Mouse (Mus musculus): ENCODE results near the gene She. TPM values are rescaled to one million over a fixed set of nuclear protein-coding genes. Genes with fewer than 3 reads are reported as not detected.

The She gene
- total RNA-seq, 2 experiments from 2014 or later = 3.1 to 3.7 TPM

GRCm38 (mm10) chr3:89800774-89801506 is 30.2 kb upstream of the She start:
- Histone ChIP-seq H3K27ac (no peak overlapping the region), H3K4me3 (no peak overlapping the region)
- DNase-seq (ENCODE audit: extremely low spot score in 1 of 2, low spot score in 2 of 2) = no peak
- intact Hi-C loops (cut with DNase I) = no loop called here
- no peak for TF ChIP-seq CTCF (IDR thresholded peaks at IDR 0.05)

- no peak overlapping the region for H3K4me3 ChIP-seq
- no peak for DNase-seq (ENCODE audit: extremely low spot score in 1 of 2, low spot score in 2 of 2)
- no peak overlapping the region for H3K27ac ChIP-seq
- intact Hi-C loops (cut with DNase I) = no loop called here
- TF ChIP-seq CTCF (IDR thresholded peaks at IDR 0.05) = no peak
Observed at GRCm38 (mm10) chr3:89801507-89801847, 29.7 kb upstream of the She start.

GRCm38 (mm10) chr3:89802876-89803275 is 28.3 kb upstream of the She start:
- TF ChIP-seq CTCF (IDR thresholded peaks at IDR 0.05) = no peak
- intact Hi-C loops (cut with DNase I) = no loop called here
- DNase-seq (ENCODE audit: extremely low spot score in 1 of 2, low spot score in 2 of 2) = no peak
- H3K27ac ChIP-seq = no peak overlapping the region
- H3K4me3 ChIP-seq = no peak overlapping the region

- DNase-seq (ENCODE audit: extremely low spot score in 1 of 2, low spot score in 2 of 2) = no peak
Observed at GRCm38 (mm10) chr3:89805179-89805578, 26.0 kb upstream of the She start.

GRCm38 (mm10) chr3:89806751-89807150 is 24.4 kb upstream of the She start:
- DNase-seq (ENCODE audit: extremely low spot score in 1 of 2, low spot score in 2 of 2) = no peak
- no peak overlapping the region for H3K4me3 ChIP-seq
- TF ChIP-seq CTCF (IDR thresholded peaks at IDR 0.05) = peak; percentile 10
- intact Hi-C loops (cut with DNase I) = no loop called here
- no peak overlapping the region for H3K27ac ChIP-seq

More at GRCm38 (mm10) chr3:89805179-89805578, 26.0 kb upstream of the She start:
- no peak overlapping the region for H3K4me3 ChIP-seq
- no peak for TF ChIP-seq CTCF (IDR thresholded peaks at IDR 0.05)
- intact Hi-C loops (cut with DNase I) = no loop called here
- H3K27ac ChIP-seq = no peak overlapping the region

GRCm38 (mm10) chr3:89807171-89807570 is 24.0 kb upstream of the She start:
- H3K27ac ChIP-seq = no peak overlapping the region
- no peak overlapping the region for H3K4me3 ChIP-seq
- intact Hi-C loops (cut with DNase I) = no loop called here
- no peak for TF ChIP-seq CTCF (IDR thresholded peaks at IDR 0.05)
- DNase-seq (ENCODE audit: extremely low spot score in 1 of 2, low spot score in 2 of 2) = no peak

- H3K27ac ChIP-seq = no peak overlapping the region
- TF ChIP-seq CTCF (IDR thresholded peaks at IDR 0.05) = no peak
- no peak for DNase-seq (ENCODE audit: extremely low spot score in 1 of 2, low spot score in 2 of 2)
- no peak overlapping the region for H3K4me3 ChIP-seq
- intact Hi-C loops (cut with DNase I) = no loop called here
Observed at GRCm38 (mm10) chr3:89807881-89808280, 23.3 kb upstream of the She start.

- Histone ChIP-seq H3K4me3 (no peak overlapping the region), H3K27ac (no peak overlapping the region)
- no peak for TF ChIP-seq CTCF (IDR thresholded peaks at IDR 0.05)
- DNase-seq (ENCODE audit: extremely low spot score in 1 of 2, low spot score in 2 of 2) = no peak
- intact Hi-C loops (cut with DNase I) = no loop called here
Observed at GRCm38 (mm10) chr3:89808638-89809037, 22.5 kb upstream of the She start.

- DNase-seq (ENCODE audit: extremely low spot score in 1 of 2, low spot score in 2 of 2) = no peak
- intact Hi-C loops (cut with DNase I) = no loop called here
- TF ChIP-seq CTCF (IDR thresholded peaks at IDR 0.05) = peak; percentile 49
- Histone ChIP-seq H3K27ac (no peak overlapping the region), H3K4me3 (no peak overlapping the region)
Observed at GRCm38 (mm10) chr3:89810841-89811240, 20.3 kb upstream of the She start.

GRCm38 (mm10) chr3:89812166-89812565 is 19.0 kb upstream of the She start:
- TF ChIP-seq CTCF (IDR thresholded peaks at IDR 0.05) = no peak
- no peak overlapping the region for H3K27ac ChIP-seq
- no peak overlapping the region for H3K4me3 ChIP-seq
- no peak for DNase-seq (ENCODE audit: extremely low spot score in 1 of 2, low spot score in 2 of 2)
- intact Hi-C loops (cut with DNase I) = no loop called here

GRCm38 (mm10) chr3:89814051-89814450 is 17.1 kb upstream of the She start:
- TF ChIP-seq CTCF (IDR thresholded peaks at IDR 0.05) = no peak
- Histone ChIP-seq H3K27ac (no peak overlapping the region), H3K4me3 (no peak overlapping the region)
- intact Hi-C loops (cut with DNase I) = no loop called here
- DNase-seq (ENCODE audit: extremely low spot score in 1 of 2, low spot score in 2 of 2) = no peak

- Histone ChIP-seq H3K4me3 (no peak overlapping the region), H3K27ac (no peak overlapping the region)
- intact Hi-C loops (cut with DNase I) = no loop called here
- DNase-seq (ENCODE audit: extremely low spot score in 1 of 2, low spot score in 2 of 2) = no peak
- peak; percentile 51 for TF ChIP-seq CTCF (IDR thresholded peaks at IDR 0.05)
Observed at GRCm38 (mm10) chr3:89817056-89817455, 14.1 kb upstream of the She start.

GRCm38 (mm10) chr3:89818605-89819004 is 12.6 kb upstream of the She start:
- TF ChIP-seq CTCF (IDR thresholded peaks at IDR 0.05) = no peak
- intact Hi-C loops (cut with DNase I) = no loop called here

More at GRCm38 (mm10) chr3:89818605-89819004, 12.6 kb upstream of the She start:
- Histone ChIP-seq H3K27ac (no peak overlapping the region), H3K4me3 (no peak overlapping the region)
- no peak for DNase-seq (ENCODE audit: extremely low spot score in 1 of 2, low spot score in 2 of 2)

All from left cerebral cortex, adult 2 months (tissue).